Mouse (Mus musculus) myocyte (in vitro differentiated cells): Measurements from ENCODE around the gene Banp. TPM values are rescaled to one million over a fixed set of nuclear protein-coding genes. Genes with fewer than 3 reads are reported as not detected.

Experiments
- H3K27me3 ChIP-seq: one replicate; pipeline ENCODE4 v1.6.1; 2011; ENCODE audit not compliant: control insufficient read depth, insufficient read depth, insufficient read length
- H3K36me3 ChIP-seq: one replicate; pipeline ENCODE4 v1.6.1; 2011; ENCODE audit not compliant: control insufficient read depth, insufficient read depth
- H3K4me2 ChIP-seq: one replicate; pipeline ENCODE4 v1.6.1; 2011; ENCODE audit warnings: low read depth, control low read depth
- H3K4me3 ChIP-seq: one replicate; pipeline ENCODE4 v1.5.1; 2011; ENCODE audit warnings: mild to moderate bottlenecking, control low read depth, moderate library complexity
- H3K79me2 ChIP-seq: one replicate; pipeline ENCODE4 v1.6.1; 2011; ENCODE audit not compliant: control insufficient read depth, insufficient read depth
- H3ac ChIP-seq: one replicate; pipeline ENCODE4 v1.6.1; 2011; ENCODE audit not compliant: control insufficient read depth, insufficient read length
- CEBPB ChIP-seq: IDR thresholded peaks from 2 replicates; pipeline ENCODE4 v1.6.1; 2011; ENCODE audit warnings: mild to moderate bottlenecking, moderate library complexity; ENCODE audit not compliant: poor library complexity, insufficient read depth, severe bottlenecking
- E2F4 ChIP-seq: IDR thresholded peaks from one replicate; pipeline ENCODE4 v1.6.1; 2011; ENCODE audit warnings: mild to moderate bottlenecking, control low read depth, moderate library complexity; ENCODE audit not compliant: insufficient read depth
- MAX ChIP-seq: IDR thresholded peaks from one replicate; pipeline ENCODE4 v1.6.1; 2011; ENCODE audit warnings: low read depth, mild to moderate bottlenecking, control low read depth
- MYOD1 ChIP-seq, 3 experiments: IDR thresholded peaks; one replicate each; pipeline ENCODE4 v1.6.1; 2011; ENCODE audit warnings: control low read depth in 2 of 3, low read depth in 2 of 3, mild to moderate bottlenecking in 2 of 3, moderate library complexity in 1 of 3; ENCODE audit not compliant: insufficient read length in 2 of 3, control insufficient read depth in 1 of 3
- MYOG ChIP-seq, 3 experiments: IDR thresholded peaks; one replicate each; pipeline ENCODE4 v1.6.1; 2011; ENCODE audit warnings: control low read depth in 2 of 3, low read depth in 2 of 3, mild to moderate bottlenecking in 2 of 3; ENCODE audit not compliant: insufficient read length in 2 of 3, control insufficient read depth in 1 of 3, insufficient read depth in 1 of 3
- POLR2A ChIP-seq: IDR thresholded peaks from one replicate; pipeline ENCODE4 v1.6.1; 2011; ENCODE audit warnings: low read depth, mild to moderate bottlenecking, control low read depth, moderate library complexity; ENCODE audit not compliant: insufficient read length
- POLR2AphosphoS2 ChIP-seq: IDR thresholded peaks from one replicate; pipeline ENCODE4 v1.6.1; 2011; ENCODE audit warnings: low read depth, control low read depth; ENCODE audit not compliant: insufficient read length
- REST ChIP-seq: IDR thresholded peaks from one replicate; pipeline ENCODE4 v1.6.1; 2011; ENCODE audit warnings: mild to moderate bottlenecking, control low read depth, moderate library complexity; ENCODE audit not compliant: insufficient read depth, insufficient read length
- SRF ChIP-seq: IDR thresholded peaks from one replicate; pipeline ENCODE4 v1.6.1; 2011; ENCODE audit warnings: low read depth; ENCODE audit not compliant: control insufficient read depth, insufficient read length
- TCF12 ChIP-seq: IDR thresholded peaks from one replicate; pipeline ENCODE4 v1.6.1; 2011; ENCODE audit warnings: mild to moderate bottlenecking, control low read depth; ENCODE audit not compliant: poor library complexity, insufficient read depth, severe bottlenecking
- TCF3 ChIP-seq: IDR thresholded peaks from one replicate; pipeline ENCODE4 v1.6.1; 2011; ENCODE audit warnings: low read depth, control low read depth; ENCODE audit not compliant: insufficient read length
- USF1 ChIP-seq: IDR thresholded peaks from one replicate; pipeline ENCODE4 v1.6.1; 2011; ENCODE audit warnings: low read depth, mild to moderate bottlenecking, control low read depth, moderate library complexity
- polyA plus RNA-seq: library from polyadenylated mRNA; unstranded; fragments of >200 nt; fragmentation: generic; extraction: Trizol; gene quantifications from one replicate; pipeline ENCODE4 v1.2.1, GENCODE M21; 2012; ENCODE audit warnings: missing spikeins

Banp gene
- polyA plus RNA-seq, 1 experiment, result 30.3 TPM

GRCm38 (mm10) chr8:121926266-121926665 lies 23.3 kb upstream of the Banp start:
- Histone ChIP-seq H3K79me2 (no peaks in the 10 kb centered on the region), H3K4me2 (peak overlapping the region; percentile 45), H3ac (no peak overlapping the region), H3K36me3 (no peaks in the 10 kb centered on the region), H3K27me3 (no peaks in the 10 kb centered on the region), H3K4me3 (no peak overlapping the region)
- TF ChIP-seq MAX (no peak), POLR2A (no peak), POLR2AphosphoS2 (no peak), SRF (no peak), TCF12 (no peak), CEBPB (no peak), REST (no peak), MYOD1 (IDR thresholded peaks at IDR 0.05; ENCODE audit: control insufficient read depth in 1 of 3, insufficient read length in 2 of 3, low read depth in 2 of 3) (no peak), USF1 (no peak), MYOG (IDR thresholded peaks at IDR 0.05; ENCODE audit: control insufficient read depth in 1 of 3, insufficient read depth in 1 of 3, insufficient read length in 2 of 3, low read depth in 2 of 3) (no peak), E2F4 (no peak), TCF3 (no peak)

GRCm38 (mm10) chr8:121927316-121927715 lies 22.2 kb upstream of the Banp start:
- H3ac ChIP-seq, result no peak overlapping the region
- H3K27me3 ChIP-seq, result no peaks in the 10 kb centered on the region
- no peak overlapping the region for H3K4me3 ChIP-seq
- H3K4me2 ChIP-seq, result no peak overlapping the region
- no peak for TF ChIP-seq SRF
- no peak for TF ChIP-seq MAX
- no peak for TF ChIP-seq TCF3
- no peak for TF ChIP-seq E2F4
- no peak for TF ChIP-seq USF1
- no peak for TF ChIP-seq POLR2AphosphoS2
- TF ChIP-seq MYOD1 (IDR thresholded peaks at IDR 0.05; ENCODE audit: control insufficient read depth in 1 of 3, insufficient read length in 2 of 3, low read depth in 2 of 3), result no peak
- TF ChIP-seq POLR2A, result no peak
- no peak for TF ChIP-seq REST
- TF ChIP-seq TCF12, result no peak
- TF ChIP-seq CEBPB, result no peak
- TF ChIP-seq MYOG (IDR thresholded peaks at IDR 0.05; ENCODE audit: control insufficient read depth in 1 of 3, insufficient read depth in 1 of 3, insufficient read length in 2 of 3, low read depth in 2 of 3), result no peak
- H3K79me2 ChIP-seq, result no peaks in the 10 kb centered on the region
- H3K36me3 ChIP-seq, result no peaks in the 10 kb centered on the region

DNA sequence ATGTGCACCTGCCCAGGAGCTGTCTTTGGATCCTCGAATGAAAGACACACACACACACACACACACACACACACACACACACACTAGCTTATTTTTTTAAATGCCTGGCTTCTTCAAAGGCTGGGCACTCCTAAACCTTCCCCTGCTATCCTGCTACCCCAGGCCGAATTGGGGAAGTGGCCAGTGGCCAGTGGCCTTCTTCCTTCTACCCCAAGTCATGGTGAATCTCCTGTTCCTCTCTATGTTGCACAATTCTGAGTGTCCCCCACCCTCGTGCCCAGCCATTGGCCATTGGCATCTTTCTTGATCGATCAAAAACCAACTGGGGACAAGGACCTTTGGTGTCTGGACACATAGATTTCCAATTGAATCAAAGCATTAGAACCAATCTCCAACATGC lies 19.5 kb upstream of the Banp start:
- TF ChIP-seq MAX, result no peak
- TF ChIP-seq E2F4, result no peak
- TF ChIP-seq TCF3, result no peak
- TF ChIP-seq SRF, result no peak
- no peak for TF ChIP-seq USF1
- no peak for TF ChIP-seq POLR2AphosphoS2
- no peak for TF ChIP-seq REST
- no peak for TF ChIP-seq MYOD1 (IDR thresholded peaks at IDR 0.05; ENCODE audit: control insufficient read depth in 1 of 3, insufficient read length in 2 of 3, low read depth in 2 of 3)
- TF ChIP-seq TCF12, result no peak
- TF ChIP-seq POLR2A, result no peak
- no peak for TF ChIP-seq MYOG (IDR thresholded peaks at IDR 0.05; ENCODE audit: control insufficient read depth in 1 of 3, insufficient read depth in 1 of 3, insufficient read length in 2 of 3, low read depth in 2 of 3)
- TF ChIP-seq CEBPB, result no peak
- H3K79me2 ChIP-seq, result no peaks in the 10 kb centered on the region
- no peaks in the 10 kb centered on the region for H3K36me3 ChIP-seq

GRCm38 (mm10) chr8:121931571-121931970 lies 18.0 kb upstream of the Banp start:
- Histone ChIP-seq H3K27me3 (no peaks in the 10 kb centered on the region), H3ac (no peak overlapping the region), H3K4me3 (no peak overlapping the region), H3K4me2 (no peak overlapping the region), H3K79me2 (no peaks in the 10 kb centered on the region), H3K36me3 (no peaks in the 10 kb centered on the region)
- TF ChIP-seq SRF (no peak), MAX (no peak)

More for the DNA sequence above, 19.5 kb upstream of the Banp start:
- H3K4me2 ChIP-seq, result no peak overlapping the region
- no peak overlapping the region for H3K4me3 ChIP-seq
- H3K27me3 ChIP-seq, result no peaks in the 10 kb centered on the region
- no peak overlapping the region for H3ac ChIP-seq

DNA sequence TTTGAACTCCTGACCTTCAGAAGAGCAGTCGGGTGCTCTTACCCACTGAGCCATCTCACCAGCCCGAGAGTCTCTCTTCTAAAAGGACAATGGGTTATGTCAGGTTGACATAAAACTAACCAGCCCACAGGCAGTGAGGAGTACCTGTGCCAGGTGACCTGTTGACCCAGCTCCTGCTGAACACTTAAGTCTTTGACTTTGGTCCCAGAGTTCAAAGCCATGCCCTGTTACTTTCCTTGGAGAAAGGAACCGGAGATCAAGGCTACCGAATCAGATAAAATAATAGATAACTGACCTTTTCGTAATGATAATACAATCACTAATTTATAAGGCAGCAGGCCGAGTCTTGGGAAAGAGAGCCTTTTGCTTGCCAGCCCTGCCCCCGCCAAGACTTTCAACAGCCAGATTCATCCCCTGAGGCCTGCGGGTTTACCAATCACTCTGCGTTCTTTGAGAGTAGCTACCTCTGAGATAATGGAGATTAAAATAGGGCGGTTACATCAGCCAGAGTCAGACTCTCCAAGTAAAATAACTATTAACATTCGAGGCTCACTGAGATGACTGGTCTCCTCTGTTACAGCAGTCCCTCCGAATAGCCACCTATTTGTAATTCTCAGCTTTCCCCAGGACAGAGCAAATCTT lies 17.4 kb upstream of the Banp start:
- Histone ChIP-seq H3K79me2 (no peaks in the 10 kb centered on the region), H3ac (no peak overlapping the region), H3K4me3 (no peak overlapping the region), H3K27me3 (no peaks in the 10 kb centered on the region), H3K4me2 (peak overlapping the region; percentile 1), H3K36me3 (no peaks in the 10 kb centered on the region)
- no peak for TF ChIP-seq REST
- TF ChIP-seq USF1, result no peak
- no peak for TF ChIP-seq POLR2AphosphoS2
- TF ChIP-seq CEBPB, result no peak
- TF ChIP-seq SRF, result no peak
- no peak for TF ChIP-seq TCF12
- TF ChIP-seq MAX, result no peak
- TF ChIP-seq MYOD1 (IDR thresholded peaks at IDR 0.05; ENCODE audit: control insufficient read depth in 1 of 3, insufficient read length in 2 of 3, low read depth in 2 of 3), result no peak
- no peak for TF ChIP-seq MYOG (IDR thresholded peaks at IDR 0.05; ENCODE audit: control insufficient read depth in 1 of 3, insufficient read depth in 1 of 3, insufficient read length in 2 of 3, low read depth in 2 of 3)
- no peak for TF ChIP-seq TCF3
- no peak for TF ChIP-seq POLR2A
- TF ChIP-seq E2F4, result no peak
